Mouse (Mus musculus): ENCODE results near the gene 1700001K19Rik. TPM values are rescaled to one million over a fixed set of nuclear protein-coding genes. Genes with fewer than 3 reads are reported as not detected.

The 1700001K19Rik gene
- total and polyA plus RNA-seq, 3 experiments = not detected

- Histone ChIP-seq H3K79me2 (replicated peaks; ENCODE audit: control insufficient read depth, extremely low read depth, insufficient read depth, poor library complexity, severe bottlenecking) (no peaks in the 10 kb centered on the region), H3K9me3 (replicated peaks; ENCODE audit: low read length) (peaks cover 7% of the 10 kb centered on the region), H3K36me3 (replicated peaks in 1 of 2; ENCODE audit: control insufficient read depth in 1 of 2, insufficient read depth in 1 of 2, low read length in 1 of 2) (no peaks in the 10 kb centered on the region), H3K4me2 (ENCODE audit: insufficient read depth, low read depth, poor library complexity, severe bottlenecking) (no peak overlapping the region), H3K4me1 (ENCODE audit: control insufficient read depth in 1 of 2, insufficient read depth in 2 of 2) (0 out of 4 replicates have a peak, but pooled peaks cover 0 to 3% of the 10 kb centered on the region in 2 experiments), H3K4me3 (replicated peaks in 1 of 3; ENCODE audit: low read depth in 2 of 3, low read length in 2 of 3, poor library complexity in 1 of 3) (no peak overlapping the region), H3K27me3 (replicated peaks) (peaks cover 6% of the 10 kb centered on the region), H3K9ac (ENCODE audit: insufficient read depth, low read depth) (no peak overlapping the region), H3K27ac (ENCODE audit: insufficient read depth, low read depth) (no peak overlapping the region)
- in situ Hi-C loops (cut with MboI; ENCODE audit: low pct_ligation_motif_present, low pct_unique_long_range_greater_than_20kb, low sequenced_read_pairs) (no loop called here), dilution Hi-C loops (cut with MboI; ENCODE audit: extremely low pct_ligation_motif_present, extremely low pct_unique_long_range_greater_than_20kb, low sequenced_read_pairs) (no loop called here)
- TF ChIP-seq IRF4 (IDR thresholded peaks at IDR 0.05; ENCODE audit: low read depth, low read length) (no peak), POLR2A (IDR thresholded peaks at IDR 0.05; ENCODE audit: low read depth, low read length) (no peak), CTCF (conservative IDR thresholded peaks at IDR 0.05 in 1 of 2, IDR thresholded peaks at IDR 0.05 in 1 of 2; ENCODE audit: low read depth in 2 of 2, low read length in 2 of 2) (peak; percentile 23 to 49; a peak in 3 of 4 replicates), RAD21 (IDR thresholded peaks at IDR 0.05; ENCODE audit: low read depth, low read length) (peak; percentile 29), KAT2A (IDR thresholded peaks at IDR 0.05; ENCODE audit: insufficient replicate concordance, low read length) (no peak), EP300 (IDR thresholded peaks at IDR 0.05; ENCODE audit: low read length) (no peak), SMC3 (IDR thresholded peaks at IDR 0.05; ENCODE audit: low read depth, low read length) (peak; percentile 38)
- no peak for DNase-seq (ENCODE audit: extremely low read depth)
These were observed 31.4 kb upstream of the 1700001K19Rik start for GRCm38 (mm10) chr12:110713784-110714183.

GRCm38 (mm10) chr12:110711270-110711669, 28.9 kb upstream of the 1700001K19Rik start:
- H3K27me3 ChIP-seq (replicated peaks) = no peaks in the 10 kb centered on the region
- dilution Hi-C loops (cut with MboI; ENCODE audit: extremely low pct_ligation_motif_present, extremely low pct_unique_long_range_greater_than_20kb, low sequenced_read_pairs) = no loop called here
- peaks cover 2 to 11% of the 10 kb centered on the region in 2 experiments; a peak in 3 of 4 replicates for H3K4me1 ChIP-seq (ENCODE audit: control insufficient read depth in 1 of 2, insufficient read depth in 2 of 2)
- in situ Hi-C loops (cut with MboI; ENCODE audit: low pct_ligation_motif_present, low pct_unique_long_range_greater_than_20kb, low sequenced_read_pairs) = no loop called here
- H3K4me3 ChIP-seq (replicated peaks in 1 of 3; ENCODE audit: low read depth in 2 of 3, low read length in 2 of 3, poor library complexity in 1 of 3) = no peak overlapping the region
- peaks cover 7% of the 10 kb centered on the region for H3K9me3 ChIP-seq (replicated peaks; ENCODE audit: low read length)
- H3K4me2 ChIP-seq (ENCODE audit: insufficient read depth, low read depth, poor library complexity, severe bottlenecking) = no peak overlapping the region
- no peaks in the 10 kb centered on the region for H3K79me2 ChIP-seq (replicated peaks; ENCODE audit: control insufficient read depth, extremely low read depth, insufficient read depth, poor library complexity, severe bottlenecking)
- no peaks in the 10 kb centered on the region for H3K36me3 ChIP-seq (replicated peaks in 1 of 2; ENCODE audit: control insufficient read depth in 1 of 2, insufficient read depth in 1 of 2, low read length in 1 of 2)
- TF ChIP-seq ZKSCAN1 (IDR thresholded peaks at IDR 0.05; ENCODE audit: borderline replicate concordance, low read depth, low read length) (no peak), CTCF (conservative IDR thresholded peaks at IDR 0.05 in 1 of 2, IDR thresholded peaks at IDR 0.05 in 1 of 2; ENCODE audit: low read depth in 2 of 2, low read length in 2 of 2) (no peak), USF2 (conservative IDR thresholded peaks at IDR 0.05; ENCODE audit: low read depth, low read length) (no peak), POLR2A (IDR thresholded peaks at IDR 0.05; ENCODE audit: low read depth, low read length) (no peak), IRF4 (IDR thresholded peaks at IDR 0.05; ENCODE audit: low read depth, low read length) (no peak), SMC3 (IDR thresholded peaks at IDR 0.05; ENCODE audit: low read depth, low read length) (no peak), MAZ (IDR thresholded peaks at IDR 0.05; ENCODE audit: low read depth, low read length) (no peak), MAFK (IDR thresholded peaks at IDR 0.05; ENCODE audit: insufficient replicate concordance, low read length) (no peak), PAX5 (IDR thresholded peaks at IDR 0.05; ENCODE audit: low read length) (no peak), CHD2 (IDR thresholded peaks at IDR 0.05; ENCODE audit: low read length) (no peak), TCF12 (IDR thresholded peaks at IDR 0.05; ENCODE audit: low read depth, low read length) (no peak), ZNF384 (IDR thresholded peaks at IDR 0.05; ENCODE audit: low read depth, low read length) (no peak), CHD1 (IDR thresholded peaks at IDR 0.05; ENCODE audit: low read depth, low read length) (no peak), JUN (IDR thresholded peaks at IDR 0.05; ENCODE audit: insufficient read depth, low read depth, low read length) (no peak), MXI1 (IDR thresholded peaks at IDR 0.05; ENCODE audit: low read depth, low read length) (no peak), MAX (IDR thresholded peaks at IDR 0.05; ENCODE audit: low read length) (no peak)
- no peak overlapping the region for H3K9ac ChIP-seq (ENCODE audit: insufficient read depth, low read depth)
- DNase-seq (ENCODE audit: extremely low read depth) = no peak
- no peak overlapping the region for H3K27ac ChIP-seq (ENCODE audit: insufficient read depth, low read depth)

All from CH12.LX (cell line).